Mouse (Mus musculus): ENCODE results near the gene Apeh.

GRCm38 (mm10) chr9:108067900-108068299, 26.5 kb downstream of the Apeh start:
- TF ChIP-seq EP300 (IDR thresholded peaks at IDR 0.05; ENCODE audit: low read depth) (no peak), CTCF (IDR thresholded peaks at IDR 0.05; ENCODE audit: low read depth) (peak; percentile 99)

Data from liver, embryonic 14.5 days (tissue).